Mouse (Mus musculus) gastrocnemius, adult 2 months (tissue): ENCODE data around the gene Hgf. TPM values are rescaled to one million over a fixed set of nuclear protein-coding genes. Genes with fewer than 3 reads are reported as not detected.

Experiments used
- DNase-seq: peaks from one replicate; pipeline ENCODE4 v3.0.0; 2022
- H3K27ac ChIP-seq: fragments of 200-600 bp; 2 replicates; pipeline ENCODE4 v1.8.1; 2022; ENCODE audit warnings: mild to moderate bottlenecking
- H3K4me3 ChIP-seq: fragments of 200-600 bp; 2 replicates; pipeline ENCODE4 v1.8.1; 2022; ENCODE audit warnings: mild to moderate bottlenecking, moderate library complexity
- CTCF ChIP-seq: fragments of 200-600 bp; IDR thresholded peaks from 2 replicates; pipeline ENCODE4 v1.8.1; 2022; ENCODE audit warnings: antibody characterized with exemption, mild to moderate bottlenecking, moderate library complexity
- intact Hi-C: fragments of 180-260 bp; cut with DNase I; formaldehyde crosslinking; loops from one replicate; pipeline ENCODE4 v1.15.1; 2025
- total RNA-seq, 2 experiments: library from RNA; stranded (reverse); gene quantifications; 2 replicates each; pipeline ENCODE4 v1.2.3; 2021

Gene Hgf
- total RNA-seq, 2 experiments from 2014 or later = 0.28 TPM; not detected in 1

DNA sequence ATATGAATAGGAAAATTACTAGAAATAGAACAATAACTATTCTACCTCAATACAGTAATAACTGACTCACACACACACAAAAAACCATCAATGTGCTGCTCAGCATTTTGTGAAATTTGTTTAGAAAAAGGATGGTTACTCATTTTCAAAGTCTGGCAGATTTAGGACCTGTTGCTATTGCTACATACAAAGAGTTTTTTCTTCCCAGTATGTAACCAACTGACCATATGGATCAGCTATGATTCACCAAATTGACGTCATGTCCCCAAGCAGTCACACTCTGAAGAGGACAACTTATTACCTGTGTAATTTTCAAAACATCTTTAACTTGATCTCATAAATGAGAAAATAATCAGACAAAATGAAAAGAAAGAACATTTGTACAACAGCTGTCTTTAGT is 48.2 kb downstream of the Hgf start:
- no peak overlapping the region for H3K27ac ChIP-seq

DNA sequence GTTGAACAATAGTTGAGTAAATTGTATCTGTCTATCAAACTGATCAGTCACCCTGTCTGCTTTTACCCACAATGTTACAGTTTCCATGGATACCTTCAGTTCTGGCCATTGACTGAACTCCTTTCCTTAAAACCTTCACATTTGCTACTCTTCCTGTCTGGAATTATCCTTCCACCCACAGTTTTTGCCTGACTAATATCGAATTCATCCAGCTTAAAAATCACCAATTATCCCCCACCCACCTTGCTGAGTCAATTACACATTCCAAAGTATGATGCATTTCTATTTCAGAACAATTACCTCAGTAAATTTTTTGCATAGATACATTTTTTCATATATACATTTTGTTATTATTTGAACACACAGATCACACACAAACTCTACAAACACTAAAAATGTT is 79.7 kb downstream of the Hgf start:
- Histone ChIP-seq H3K4me3 (no peak overlapping the region), H3K27ac (no peak overlapping the region)
- intact Hi-C loops = no loop called here
- TF ChIP-seq CTCF = no peak
- no peak for DNase-seq

More for the DNA sequence above, 48.2 kb downstream of the Hgf start:
- no peak for DNase-seq
- no peak overlapping the region for H3K4me3 ChIP-seq
- no peak for TF ChIP-seq CTCF
- intact Hi-C loops = no loop called here

DNA sequence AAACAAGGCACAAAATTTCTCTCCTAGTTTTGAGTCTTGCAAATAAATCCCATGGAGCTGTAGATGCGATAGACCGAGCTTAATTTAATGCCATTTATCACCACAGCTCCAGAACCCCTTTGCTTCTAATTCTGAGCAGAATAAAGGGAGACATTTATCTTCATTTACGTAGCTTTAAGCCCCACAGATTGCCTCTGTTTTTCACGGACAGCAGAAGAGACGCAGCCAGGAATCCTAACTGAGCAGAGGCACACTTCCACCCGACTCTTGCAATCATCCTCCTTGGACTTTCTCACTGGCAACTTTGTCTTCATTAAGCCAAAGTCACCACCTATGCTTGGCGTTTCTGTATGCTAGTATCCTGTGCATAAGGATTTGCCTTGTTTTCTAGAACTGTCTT is 93.1 kb downstream of the Hgf start:
- H3K4me3 ChIP-seq = no peak overlapping the region
- H3K27ac ChIP-seq = no peak overlapping the region
- intact Hi-C loops = no loop called here
- DNase-seq = no peak
- TF ChIP-seq CTCF = no peak

DNA sequence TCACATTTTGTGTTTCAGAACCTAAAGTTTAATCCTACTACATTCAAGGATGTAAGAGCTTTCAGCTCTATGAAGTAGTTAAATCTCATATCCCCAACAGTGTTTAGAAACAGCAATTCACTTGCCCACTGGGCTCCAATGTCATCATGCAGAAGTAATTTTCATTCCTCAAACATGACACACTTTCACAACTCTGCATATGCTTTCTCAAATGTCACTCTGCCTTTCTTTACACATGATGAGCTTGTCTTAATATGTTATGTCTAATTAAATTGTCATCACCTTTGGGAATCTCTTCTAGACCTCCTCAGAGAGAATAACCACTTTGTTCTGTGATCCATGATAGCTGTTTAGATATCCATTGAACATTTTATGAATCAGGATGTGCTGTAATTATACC is 94.4 kb downstream of the Hgf start:
- no peak for DNase-seq
- intact Hi-C loops = no loop called here
- Histone ChIP-seq H3K27ac (no peak overlapping the region), H3K4me3 (no peak overlapping the region)
- no peak for TF ChIP-seq CTCF

DNA sequence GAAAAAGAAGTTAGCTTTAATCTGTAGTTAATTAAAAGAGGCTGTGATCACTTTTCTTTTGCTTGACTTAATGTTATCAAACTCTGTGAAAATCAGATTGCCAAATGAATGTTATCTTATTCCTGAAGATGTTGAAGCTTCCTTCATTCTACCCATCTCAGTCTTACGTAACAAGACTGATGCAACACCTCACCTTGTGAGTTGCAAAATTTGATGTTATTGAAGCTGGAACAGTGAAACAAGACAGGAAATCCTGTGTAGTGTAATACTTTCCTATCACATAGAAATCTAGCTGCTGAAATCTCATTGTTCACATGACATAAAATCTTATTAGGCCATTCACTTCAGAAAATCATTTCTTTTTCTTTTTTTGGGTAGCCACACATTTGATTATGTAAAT is 96.9 kb downstream of the Hgf start:
- H3K4me3 ChIP-seq = no peak overlapping the region
- DNase-seq = no peak
- intact Hi-C loops = no loop called here
- H3K27ac ChIP-seq = no peak overlapping the region
- TF ChIP-seq CTCF = no peak

DNA sequence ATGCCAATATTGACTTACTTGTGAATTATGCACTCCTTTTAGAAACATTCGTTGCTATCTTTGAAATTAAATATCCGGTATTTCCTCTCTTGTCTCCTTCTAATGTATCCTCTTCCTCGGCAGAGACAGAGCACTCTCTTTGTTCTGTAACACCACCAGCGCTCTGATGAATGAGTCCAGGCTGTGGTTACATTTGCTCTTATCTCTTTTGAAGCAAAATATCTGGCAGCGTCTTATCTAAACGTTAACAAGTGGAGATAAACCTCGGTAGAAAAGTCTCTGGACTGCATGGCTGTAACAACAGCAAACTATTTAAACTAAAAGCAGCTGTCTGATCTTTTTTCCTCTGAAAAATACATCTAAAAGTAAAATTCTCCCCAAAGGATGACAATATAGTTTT is 100.7 kb downstream of the Hgf start:
- intact Hi-C loops = no loop called here
- Histone ChIP-seq H3K27ac (no peak overlapping the region), H3K4me3 (no peak overlapping the region)
- no peak for TF ChIP-seq CTCF
- no peak for DNase-seq

Other genes starting within 250 kb of the Hgf start
- not detected for gene Gm28710, start 238.3 kb downstream of the Hgf start, total RNA-seq